Mouse (Mus musculus): ENCODE data around the gene Rspo4. TPM values are rescaled to one million over a fixed set of nuclear protein-coding genes. Genes with fewer than 3 reads are reported as not detected.

The Rspo4 gene
- polyA plus RNA-seq (2016; fragmentation: Nextera tagmentation; extraction: Ambion mirVana): 0.29 and 0.39 TPM in 2 replicates

DNA sequence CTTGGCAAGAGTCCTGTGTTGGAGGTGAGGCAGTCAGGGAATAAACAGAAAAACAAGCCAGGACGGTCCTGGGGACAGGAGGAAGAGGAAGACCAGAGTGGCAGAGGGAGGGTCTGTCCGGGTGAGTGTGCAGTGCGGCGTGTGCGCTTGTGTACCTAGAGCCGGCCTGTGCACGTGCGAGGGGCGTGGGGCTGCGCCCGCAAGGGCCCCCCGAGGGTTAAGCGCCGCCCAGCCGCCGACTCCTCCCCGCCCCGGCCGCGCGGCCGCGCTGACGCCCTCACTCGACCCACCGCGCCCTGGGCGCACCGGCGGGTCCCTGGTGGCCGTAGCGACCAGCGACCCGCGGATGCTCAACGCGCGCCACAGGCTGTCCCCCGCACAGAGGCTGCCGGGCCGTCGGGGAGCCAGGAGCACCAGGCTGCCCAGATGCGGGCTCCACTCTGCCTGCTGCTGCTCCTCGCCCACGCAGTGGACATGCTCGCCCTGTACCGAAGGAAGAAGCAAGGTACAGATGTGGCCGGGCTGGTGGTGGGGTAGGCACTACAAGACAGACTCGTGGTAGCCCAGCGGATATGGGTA lies at the start of gene Rspo4:
TSS of gene Rspo4 (plus strand) at position 280 of the 579 bp plus-strand sequence.
- peaks cover 62% of the 10 kb centered on the region for H3K27me3 ChIP-seq (ENCODE audit: poor library complexity, severe bottlenecking)
- H3K27ac ChIP-seq: peak within 1 kb of the TSS; percentile 54; the same call in 1 of the 2 replicates
- WGBS: 1% methylated on average over 50 of the region's 50 CpGs
- peak; percentile 21 for DNase-seq (ENCODE audit: extremely low spot score, low spot score)
- H3K9me3 ChIP-seq: no peaks in the 10 kb centered on the region
- peaks cover 18% of the 10 kb centered on the region for H3K4me1 ChIP-seq
- H3K4me3 ChIP-seq: peak within 1 kb of the TSS; percentile 54
- H3K36me3 ChIP-seq (replicated peaks): no peaks in the 10 kb centered on the region

GRCm38 (mm10) chr2:151815586-151815985 lies 27.1 kb upstream of the Rspo4 start:
- no peak for DNase-seq (ENCODE audit: extremely low spot score, low spot score)
- Histone ChIP-seq H3K36me3 (replicated peaks) (no peaks in the 10 kb centered on the region), H3K27me3 (ENCODE audit: poor library complexity, severe bottlenecking) (no peaks in the 10 kb centered on the region), H3K4me3 (no peak overlapping the region), H3K4me1 (no peaks in the 10 kb centered on the region), H3K9me3 (no peaks in the 10 kb centered on the region), H3K27ac (no peak overlapping the region)
- 84% methylated on average over 4 of the region's 4 CpGs for WGBS

- 0 out of 2 replicates have a peak overlapping the region, but pooled peaks have one; percentile 3 for H3K27ac ChIP-seq
Observed at GRCm38 (mm10) chr2:151862257-151862810, 19.6 kb downstream of the Rspo4 start.

GRCm38 (mm10) chr2:151864941-151865340 lies 22.2 kb downstream of the Rspo4 start:
- WGBS: 95% methylated on average over 6 of the region's 6 CpGs
- peaks cover 9% of the 10 kb centered on the region for H3K4me1 ChIP-seq
- no peak for DNase-seq (ENCODE audit: extremely low spot score, low spot score)
- no peak overlapping the region for H3K4me3 ChIP-seq
- no peaks in the 10 kb centered on the region for H3K9me3 ChIP-seq
- no peaks in the 10 kb centered on the region for H3K36me3 ChIP-seq (replicated peaks)
- H3K27me3 ChIP-seq (ENCODE audit: poor library complexity, severe bottlenecking): no peaks in the 10 kb centered on the region
- no peak overlapping the region for H3K27ac ChIP-seq

More at GRCm38 (mm10) chr2:151862257-151862810, 19.6 kb downstream of the Rspo4 start:
- H3K9me3 ChIP-seq: no peaks in the 10 kb centered on the region
- DNase-seq (ENCODE audit: extremely low spot score, low spot score): no peak
- no peaks in the 10 kb centered on the region for H3K27me3 ChIP-seq (ENCODE audit: poor library complexity, severe bottlenecking)
- H3K36me3 ChIP-seq (replicated peaks): no peaks in the 10 kb centered on the region
- WGBS: 56% methylated on average over 5 of the region's 5 CpGs
- H3K4me3 ChIP-seq: no peak overlapping the region
- H3K4me1 ChIP-seq: peaks cover 9% of the 10 kb centered on the region

- no peak overlapping the region for H3K27ac ChIP-seq
- no peaks in the 10 kb centered on the region for H3K27me3 ChIP-seq (ENCODE audit: poor library complexity, severe bottlenecking)
- DNase-seq (ENCODE audit: extremely low spot score, low spot score): peak; percentile 56
- peaks cover 9% of the 10 kb centered on the region for H3K4me1 ChIP-seq
- H3K36me3 ChIP-seq (replicated peaks): no peaks in the 10 kb centered on the region
- 43% methylated on average over 4 of the region's 4 CpGs for WGBS
- H3K4me3 ChIP-seq: no peak overlapping the region
- no peaks in the 10 kb centered on the region for H3K9me3 ChIP-seq
Observed at GRCm38 (mm10) chr2:151866487-151866886, 23.8 kb downstream of the Rspo4 start.

- Histone ChIP-seq H3K36me3 (replicated peaks) (no peaks in the 10 kb centered on the region), H3K4me3 (no peak overlapping the region), H3K4me1 (peaks cover under 1% of the 10 kb centered on the region; the same call in 1 of the 2 replicates), H3K27ac (no peak overlapping the region), H3K27me3 (ENCODE audit: poor library complexity, severe bottlenecking) (no peaks in the 10 kb centered on the region), H3K9me3 (no peaks in the 10 kb centered on the region)
- 88% methylated on average over 8 of the region's 8 CpGs for WGBS
- DNase-seq (ENCODE audit: extremely low spot score, low spot score): no peak
Observed at GRCm38 (mm10) chr2:151868196-151868595, 25.5 kb downstream of the Rspo4 start.

DNA sequence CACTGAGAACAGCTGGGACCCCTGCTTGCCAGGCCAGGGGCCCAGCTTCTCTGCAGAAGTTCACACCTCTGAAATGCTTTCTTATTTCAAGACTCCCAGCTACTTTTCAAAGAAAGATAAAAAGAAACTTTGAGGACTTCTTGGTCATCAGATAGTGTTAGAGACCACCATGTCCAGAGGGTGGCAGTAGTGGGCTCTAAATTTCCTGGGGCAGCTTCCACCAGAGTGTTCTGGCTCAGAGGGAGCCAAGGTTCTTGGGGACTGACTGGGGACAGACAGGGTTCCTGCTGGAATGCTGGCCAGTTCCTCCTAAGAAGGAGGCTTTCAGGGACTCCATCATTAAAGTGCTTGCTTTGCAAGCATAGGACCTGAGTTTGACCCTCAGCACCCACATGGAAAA lies 31.8 kb downstream of the Rspo4 start:
- Histone ChIP-seq H3K27me3 (ENCODE audit: poor library complexity, severe bottlenecking) (peaks cover 3% of the 10 kb centered on the region; the same call in 1 of the 2 replicates), H3K9me3 (no peaks in the 10 kb centered on the region), H3K27ac (no peak overlapping the region), H3K36me3 (replicated peaks) (no peaks in the 10 kb centered on the region), H3K4me3 (no peak overlapping the region), H3K4me1 (peaks cover 2% of the 10 kb centered on the region; the same call in 1 of the 2 replicates)
- DNase-seq (ENCODE audit: extremely low spot score, low spot score): no peak

DNA sequence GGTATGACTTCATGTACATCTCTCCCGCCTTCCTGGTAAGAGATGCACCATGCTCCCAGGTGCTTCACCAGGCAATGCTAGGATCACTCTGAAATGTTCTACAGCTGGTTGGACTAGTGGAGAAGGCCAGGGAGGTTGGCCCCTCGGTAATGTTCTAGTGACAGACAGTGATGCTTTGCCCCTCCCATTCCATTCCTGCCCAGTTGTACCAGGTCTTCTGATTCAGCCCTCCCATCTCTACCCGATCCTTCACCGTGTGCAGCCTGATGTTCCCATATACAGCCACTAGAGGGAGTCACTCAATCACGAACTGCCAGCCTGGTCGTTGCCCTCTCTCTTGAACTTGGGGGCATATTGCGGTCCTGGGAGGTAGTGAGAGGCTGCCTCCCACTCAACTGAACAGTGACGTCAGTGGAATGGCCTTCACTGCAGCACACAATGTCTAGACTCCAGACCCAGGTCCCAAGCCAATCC lies 33.3 kb downstream of the Rspo4 start:
- H3K4me1 ChIP-seq: peaks cover 2% of the 10 kb centered on the region; the same call in 1 of the 2 replicates
- peak; percentile 59 for DNase-seq (ENCODE audit: extremely low spot score, low spot score)
- peaks cover 3% of the 10 kb centered on the region; the same call in 1 of the 2 replicates for H3K27me3 ChIP-seq (ENCODE audit: poor library complexity, severe bottlenecking)
- H3K4me3 ChIP-seq: no peak overlapping the region
- no peaks in the 10 kb centered on the region for H3K36me3 ChIP-seq (replicated peaks)
- H3K9me3 ChIP-seq: no peaks in the 10 kb centered on the region
- H3K27ac ChIP-seq: no peak overlapping the region
- WGBS: 17% methylated on average over 8 of the region's 8 CpGs

GRCm38 (mm10) chr2:151878645-151879044 lies 35.9 kb downstream of the Rspo4 start:
- no peak overlapping the region for H3K4me3 ChIP-seq
- 82% methylated on average over 3 of the region's 3 CpGs for WGBS
- H3K27me3 ChIP-seq (ENCODE audit: poor library complexity, severe bottlenecking): peaks cover 3% of the 10 kb centered on the region; the same call in 1 of the 2 replicates
- DNase-seq (ENCODE audit: extremely low spot score, low spot score): no peak
- peaks cover 2% of the 10 kb centered on the region; the same call in 1 of the 2 replicates for H3K4me1 ChIP-seq
- no peaks in the 10 kb centered on the region for H3K36me3 ChIP-seq (replicated peaks)
- no peaks in the 10 kb centered on the region for H3K9me3 ChIP-seq
- no peak overlapping the region for H3K27ac ChIP-seq

GRCm38 (mm10) chr2:151879760-151880159 lies 37.0 kb downstream of the Rspo4 start:
- Histone ChIP-seq H3K9me3 (no peaks in the 10 kb centered on the region), H3K4me3 (no peak overlapping the region), H3K27me3 (ENCODE audit: poor library complexity, severe bottlenecking) (peaks cover 3% of the 10 kb centered on the region; the same call in 1 of the 2 replicates), H3K36me3 (replicated peaks) (no peaks in the 10 kb centered on the region), H3K27ac (no peak overlapping the region), H3K4me1 (peaks cover 2% of the 10 kb centered on the region; the same call in 1 of the 2 replicates)
- no peak for DNase-seq (ENCODE audit: extremely low spot score, low spot score)
- 59% methylated on average over 2 of the region's 2 CpGs for WGBS

DNA sequence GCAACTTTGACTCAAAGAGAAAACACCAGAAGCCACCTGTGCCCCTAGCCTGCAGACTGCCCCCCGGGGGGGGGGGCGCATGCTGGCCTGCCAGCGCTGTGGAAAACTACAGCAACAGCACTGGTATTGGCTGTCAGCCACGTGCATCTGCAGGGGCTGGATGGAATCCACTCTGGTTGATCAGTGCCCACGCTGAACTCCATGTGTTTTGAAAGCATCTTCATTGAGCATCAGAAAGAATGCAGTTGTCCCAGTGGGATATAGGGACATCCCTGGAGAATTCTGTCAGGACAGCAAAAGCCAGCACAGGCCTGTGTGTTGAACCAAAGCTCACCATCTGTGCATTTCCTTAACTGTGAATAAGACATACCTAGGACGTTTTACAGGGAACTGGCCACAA lies 48.3 kb downstream of the Rspo4 start:
- no peak overlapping the region for H3K27ac ChIP-seq

GRCm38 (mm10) chr2:151893122-151893774 lies 50.5 kb downstream of the Rspo4 start:
- Histone ChIP-seq H3K4me3 (no peak overlapping the region), H3K4me1 (peaks cover 23% of the 10 kb centered on the region), H3K36me3 (replicated peaks) (no peaks in the 10 kb centered on the region), H3K27ac (peak overlapping the region; percentile 76), H3K9me3 (no peaks in the 10 kb centered on the region), H3K27me3 (ENCODE audit: poor library complexity, severe bottlenecking) (no peaks in the 10 kb centered on the region)
- no peak for DNase-seq (ENCODE audit: extremely low spot score, low spot score)
- 55% methylated on average over 15 of the region's 15 CpGs for WGBS

More for the DNA sequence above, 48.3 kb downstream of the Rspo4 start:
- WGBS: 75% methylated on average over 6 of the region's 6 CpGs
- Histone ChIP-seq H3K36me3 (replicated peaks) (no peaks in the 10 kb centered on the region), H3K9me3 (no peaks in the 10 kb centered on the region), H3K27me3 (ENCODE audit: poor library complexity, severe bottlenecking) (no peaks in the 10 kb centered on the region), H3K4me1 (peaks cover 23% of the 10 kb centered on the region), H3K4me3 (no peak overlapping the region)
- no peak for DNase-seq (ENCODE audit: extremely low spot score, low spot score)
